Mouse (Mus musculus): Measurements from ENCODE around the gene Spink4. TPM values are rescaled to one million over a fixed set of nuclear protein-coding genes. Genes with fewer than 3 reads are reported as not detected.

The Spink4 gene
- polyA plus RNA-seq, 1 experiment: 7,223 TPM

DNA sequence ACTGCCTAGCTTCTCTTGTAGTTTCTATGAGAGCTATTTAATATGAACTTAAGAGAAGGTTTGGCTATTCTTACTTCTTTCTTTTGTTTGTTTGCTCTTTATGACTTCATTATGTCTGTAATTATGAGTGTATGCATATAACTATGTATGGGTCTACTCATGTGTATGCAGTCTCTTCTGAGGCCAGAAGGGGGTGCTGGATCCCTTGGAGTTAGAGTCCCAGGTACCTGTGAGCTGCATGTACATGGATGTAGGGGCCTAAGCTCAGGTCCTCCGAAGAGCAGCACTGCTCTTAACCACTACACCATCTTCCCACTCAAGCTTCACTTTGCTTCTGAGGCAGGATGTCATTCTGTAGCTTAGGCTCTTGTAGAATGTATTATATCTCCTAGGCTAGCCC lies 33.7 kb downstream of the Spink4 start:
- Histone ChIP-seq H3K27ac (ENCODE audit: insufficient read depth, low read depth, low read length) (no peak overlapping the region), H3K36me3 (ENCODE audit: control insufficient read depth, insufficient read depth, low read length) (peaks cover 50% of the 10 kb centered on the region), H3K4me3 (ENCODE audit: low read depth, low read length) (no peak overlapping the region), H3K4me1 (ENCODE audit: control insufficient read depth, insufficient read depth, insufficient read length, low read length) (no peaks in the 10 kb centered on the region), H3K27me3 (ENCODE audit: control insufficient read depth, insufficient read depth, low read length) (no peaks in the 10 kb centered on the region)
- TF ChIP-seq POLR2A (IDR thresholded peaks at IDR 0.05; ENCODE audit: low read depth, low read length): no peak
- no peak for TF ChIP-seq CTCF (IDR thresholded peaks at IDR 0.05; ENCODE audit: extremely low read depth, insufficient read length, insufficient replicate concordance, low read depth, low read length)
- WGBS: 86% methylated on average over 1 of the region's 1 CpGs

DNA sequence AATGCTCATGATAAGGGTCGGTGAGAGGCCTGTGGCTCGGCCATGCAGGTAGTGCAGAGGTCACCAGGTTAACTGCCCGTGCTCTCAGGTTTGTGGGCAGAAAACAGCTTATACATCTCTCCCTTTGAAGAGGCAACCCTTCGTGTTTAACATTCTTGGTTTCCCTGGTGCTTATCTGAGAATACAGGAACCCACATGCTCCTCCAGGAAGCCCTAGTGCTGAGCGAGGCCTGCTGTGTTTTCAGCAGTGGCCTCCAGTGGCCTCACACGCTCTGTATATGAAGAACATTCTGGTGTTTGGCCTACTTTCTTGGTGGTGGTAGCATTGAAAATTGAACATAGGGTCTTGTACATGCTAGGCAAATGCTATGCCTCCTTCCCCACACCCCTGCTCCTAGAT lies 36.1 kb downstream of the Spink4 start:
- 82% methylated on average over 6 of the region's 6 CpGs for WGBS

DNA sequence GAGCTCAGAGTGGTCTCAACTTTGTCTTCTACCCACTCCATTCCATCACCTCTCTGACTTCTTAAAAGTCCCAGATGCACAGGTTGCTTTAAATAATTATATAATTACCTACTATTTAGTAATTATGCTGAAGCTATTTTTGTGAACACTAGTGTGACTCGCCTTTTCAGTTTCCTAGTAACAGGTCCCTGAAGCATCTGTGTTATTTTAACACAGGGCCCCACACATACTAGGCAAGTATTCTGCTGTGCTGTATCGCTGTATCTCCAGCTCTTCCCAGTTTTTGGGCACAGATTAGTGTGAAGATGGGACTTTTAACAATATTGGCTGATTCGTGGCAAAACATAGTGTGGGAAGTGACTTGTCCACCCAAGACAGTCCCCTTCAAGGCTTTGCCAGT lies 43.7 kb downstream of the Spink4 start:
- Histone ChIP-seq H3K4me1 (ENCODE audit: control insufficient read depth, insufficient read depth, insufficient read length, low read length) (no peaks in the 10 kb centered on the region), H3K27ac (ENCODE audit: insufficient read depth, low read depth, low read length) (no peak overlapping the region), H3K4me3 (ENCODE audit: low read depth, low read length) (no peak overlapping the region), H3K27me3 (ENCODE audit: control insufficient read depth, insufficient read depth, low read length) (no peaks in the 10 kb centered on the region), H3K36me3 (ENCODE audit: control insufficient read depth, insufficient read depth, low read length) (peaks cover 60% of the 10 kb centered on the region)
- WGBS: 88% methylated on average over 3 of the region's 3 CpGs
- TF ChIP-seq POLR2A (IDR thresholded peaks at IDR 0.05; ENCODE audit: low read depth, low read length): no peak
- no peak for TF ChIP-seq CTCF (IDR thresholded peaks at IDR 0.05; ENCODE audit: extremely low read depth, insufficient read length, insufficient replicate concordance, low read depth, low read length)

More for the DNA sequence above, 36.1 kb downstream of the Spink4 start:
- no peaks in the 10 kb centered on the region for H3K4me1 ChIP-seq (ENCODE audit: control insufficient read depth, insufficient read depth, insufficient read length, low read length)
- no peak overlapping the region for H3K27ac ChIP-seq (ENCODE audit: insufficient read depth, low read depth, low read length)
- peaks cover 70% of the 10 kb centered on the region for H3K36me3 ChIP-seq (ENCODE audit: control insufficient read depth, insufficient read depth, low read length)
- no peaks in the 10 kb centered on the region for H3K27me3 ChIP-seq (ENCODE audit: control insufficient read depth, insufficient read depth, low read length)
- no peak overlapping the region for H3K4me3 ChIP-seq (ENCODE audit: low read depth, low read length)
- TF ChIP-seq CTCF (IDR thresholded peaks at IDR 0.05; ENCODE audit: extremely low read depth, insufficient read length, insufficient replicate concordance, low read depth, low read length) (no peak), POLR2A (IDR thresholded peaks at IDR 0.05; ENCODE audit: low read depth, low read length) (no peak)

DNA sequence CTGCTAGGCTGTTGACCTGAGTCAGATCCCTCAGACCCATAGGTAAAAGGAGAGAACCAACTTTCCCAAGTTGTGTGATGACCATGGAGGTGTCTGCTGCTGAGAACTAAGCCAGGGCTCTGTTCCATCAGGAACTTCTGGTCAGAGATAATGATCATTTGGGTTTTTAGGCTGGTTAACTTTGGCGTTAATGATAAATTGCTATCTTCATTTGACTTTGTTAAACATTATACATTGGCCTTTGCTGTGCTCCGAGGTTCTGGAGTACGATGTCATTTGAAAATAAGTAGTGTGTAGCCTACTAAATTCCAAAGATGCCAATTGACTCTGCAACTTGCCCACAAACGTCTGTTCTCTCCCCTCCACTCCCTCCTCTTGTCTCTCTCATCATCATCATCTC lies 49.3 kb downstream of the Spink4 start:
- no peak for TF ChIP-seq CTCF (IDR thresholded peaks at IDR 0.05; ENCODE audit: extremely low read depth, insufficient read length, insufficient replicate concordance, low read depth, low read length)
- no peak for TF ChIP-seq POLR2A (IDR thresholded peaks at IDR 0.05; ENCODE audit: low read depth, low read length)
- Histone ChIP-seq H3K27ac (ENCODE audit: insufficient read depth, low read depth, low read length) (no peak overlapping the region), H3K27me3 (ENCODE audit: control insufficient read depth, insufficient read depth, low read length) (no peaks in the 10 kb centered on the region), H3K4me1 (ENCODE audit: control insufficient read depth, insufficient read depth, insufficient read length, low read length) (peaks cover 4% of the 10 kb centered on the region), H3K4me3 (ENCODE audit: low read depth, low read length) (no peak overlapping the region), H3K36me3 (ENCODE audit: control insufficient read depth, insufficient read depth, low read length) (peaks cover 19% of the 10 kb centered on the region)
- WGBS: 30% methylated on average over 4 of the region's 4 CpGs

DNA sequence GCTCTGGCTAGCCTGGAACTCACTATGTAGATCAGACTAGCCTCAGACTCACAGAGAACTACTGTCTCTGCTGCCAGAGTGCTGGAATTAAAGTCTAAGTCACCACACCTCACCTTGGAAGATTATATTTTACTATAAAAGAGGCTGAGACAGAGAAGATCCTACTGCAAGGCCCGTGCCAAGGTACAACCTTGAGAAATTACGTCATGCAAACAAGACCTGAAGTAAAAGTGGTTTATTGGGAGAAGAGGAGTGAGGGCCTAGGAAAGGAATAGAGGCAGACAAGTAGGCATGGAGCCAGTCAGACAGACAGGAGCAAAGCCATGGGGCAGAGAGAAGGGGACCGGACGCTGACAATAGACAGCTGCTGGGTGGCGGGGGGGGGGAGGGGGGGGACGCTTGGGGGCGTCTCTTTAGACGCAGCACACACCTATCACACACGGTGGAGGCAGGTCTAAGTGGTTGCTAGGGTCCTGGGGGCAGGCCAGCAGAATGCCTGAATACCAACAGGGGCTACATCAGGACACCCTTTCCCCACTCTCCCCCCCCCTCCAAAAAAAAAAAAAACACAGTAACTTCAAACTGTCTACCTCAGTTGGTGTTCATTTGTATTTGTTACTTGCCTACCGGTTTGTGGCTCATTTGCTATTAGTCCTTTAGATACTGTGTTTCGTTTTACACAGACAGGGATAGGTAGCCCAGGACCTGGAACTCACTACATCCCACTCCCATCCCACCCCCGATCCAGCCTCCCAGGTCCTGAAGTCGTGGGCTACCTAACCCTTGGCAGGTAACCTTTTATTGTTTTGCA lies 50.1 kb downstream of the Spink4 start:
- H3K4me3 ChIP-seq (ENCODE audit: low read depth, low read length): peak overlapping the region; percentile 73

DNA sequence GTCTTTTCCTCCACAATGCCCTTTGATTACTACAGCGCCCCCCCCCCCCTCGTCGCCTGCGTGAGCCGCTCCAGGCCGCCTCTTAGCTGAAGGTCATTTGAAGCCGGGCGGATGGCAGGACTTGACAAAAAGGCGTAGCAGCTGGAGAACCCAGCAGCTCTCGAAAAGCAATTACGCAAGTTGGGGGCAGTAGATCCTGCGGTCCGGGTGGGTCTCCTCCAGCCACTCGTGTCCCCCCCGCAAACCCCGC lies 50.7 kb downstream of the Spink4 start:
- Histone ChIP-seq H3K27me3 (ENCODE audit: control insufficient read depth, insufficient read depth, low read length) (no peaks in the 10 kb centered on the region), H3K36me3 (ENCODE audit: control insufficient read depth, insufficient read depth, low read length) (peaks cover 10% of the 10 kb centered on the region), H3K4me1 (ENCODE audit: control insufficient read depth, insufficient read depth, insufficient read length, low read length) (peaks cover 4% of the 10 kb centered on the region), H3K4me3 (ENCODE audit: low read depth, low read length) (peak overlapping the region; percentile 73), H3K27ac (ENCODE audit: insufficient read depth, low read depth, low read length) (peak overlapping the region; percentile 81)
- WGBS: under 1% methylated on average over 16 of the region's 16 CpGs
- TF ChIP-seq CTCF (IDR thresholded peaks at IDR 0.05; ENCODE audit: extremely low read depth, insufficient read length, insufficient replicate concordance, low read depth, low read length): no peak
- no peak for TF ChIP-seq POLR2A (IDR thresholded peaks at IDR 0.05; ENCODE audit: low read depth, low read length)

More for the DNA sequence above, 50.1 kb downstream of the Spink4 start:
- Histone ChIP-seq H3K4me1 (ENCODE audit: control insufficient read depth, insufficient read depth, insufficient read length, low read length) (peaks cover 4% of the 10 kb centered on the region), H3K27ac (ENCODE audit: insufficient read depth, low read depth, low read length) (peak overlapping the region; percentile 81), H3K36me3 (ENCODE audit: control insufficient read depth, insufficient read depth, low read length) (peaks cover 13% of the 10 kb centered on the region), H3K27me3 (ENCODE audit: control insufficient read depth, insufficient read depth, low read length) (no peaks in the 10 kb centered on the region)
- no peak for TF ChIP-seq POLR2A (IDR thresholded peaks at IDR 0.05; ENCODE audit: low read depth, low read length)
- TF ChIP-seq CTCF (IDR thresholded peaks at IDR 0.05; ENCODE audit: extremely low read depth, insufficient read length, insufficient replicate concordance, low read depth, low read length): no peak
- WGBS: 4% methylated on average over 13 of the region's 13 CpGs

DNA sequence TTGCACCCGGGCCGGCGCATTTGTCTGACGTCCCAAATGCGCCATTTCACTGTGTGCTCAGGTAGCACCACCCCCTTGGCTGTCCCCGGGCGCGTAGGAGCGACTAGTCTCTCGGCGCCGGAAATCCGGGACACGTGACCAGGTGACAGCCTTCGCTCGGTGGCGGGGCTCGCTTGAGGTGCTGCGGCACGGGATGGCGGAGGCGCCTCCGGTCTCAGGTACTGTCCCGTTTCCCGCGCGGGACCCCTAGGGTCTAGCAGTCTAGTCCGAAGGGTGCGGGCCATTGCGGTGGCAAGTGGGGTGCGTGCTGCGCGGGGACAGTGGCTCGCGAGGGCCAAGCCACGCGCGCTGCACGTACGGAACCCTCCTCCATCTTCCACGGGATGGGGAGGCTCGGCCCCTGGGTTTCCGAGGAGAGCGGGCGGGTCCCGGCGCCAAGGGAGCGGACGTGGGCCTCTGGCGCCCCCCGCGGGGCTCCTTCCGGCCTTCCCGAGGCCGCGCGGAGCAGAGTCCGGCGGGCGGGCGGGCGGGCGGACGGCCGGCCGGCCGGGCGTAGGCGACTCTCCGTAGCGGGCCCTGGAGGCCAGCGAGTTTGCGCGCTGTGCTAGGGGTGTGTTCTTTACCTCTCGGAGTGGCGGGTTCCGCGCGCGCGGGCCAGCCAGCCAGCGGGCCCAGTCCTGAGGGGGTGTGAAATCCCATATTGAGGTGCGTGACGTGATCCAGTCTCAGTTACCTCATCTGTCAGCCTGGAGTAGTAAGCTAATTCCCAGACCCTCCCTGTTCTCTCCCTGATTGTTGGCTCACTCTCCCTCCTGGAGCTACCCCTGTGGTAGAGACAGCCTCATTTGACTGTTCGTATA lies 51.2 kb downstream of the Spink4 start, which contains the start of gene Nfx1:
TSS of gene Nfx1 (plus strand) at position 65 of the 860 bp plus-strand sequence.
- peaks cover 8% of the 10 kb centered on the region; the same call in 1 of the 2 replicates for H3K36me3 ChIP-seq (ENCODE audit: control insufficient read depth, insufficient read depth, low read length)
- peaks cover 4% of the 10 kb centered on the region for H3K4me1 ChIP-seq (ENCODE audit: control insufficient read depth, insufficient read depth, insufficient read length, low read length)
- peak within 1 kb of the TSS; percentile 81 for H3K27ac ChIP-seq (ENCODE audit: insufficient read depth, low read depth, low read length)
- WGBS: under 1% methylated on average over 85 of the region's 85 CpGs
- TF ChIP-seq CTCF (IDR thresholded peaks at IDR 0.05; ENCODE audit: extremely low read depth, insufficient read length, insufficient replicate concordance, low read depth, low read length) (no peak), POLR2A (IDR thresholded peaks at IDR 0.05; ENCODE audit: low read depth, low read length) (peak; percentile 71)
- no peaks in the 10 kb centered on the region for H3K27me3 ChIP-seq (ENCODE audit: control insufficient read depth, insufficient read depth, low read length)
- H3K4me3 ChIP-seq (ENCODE audit: low read depth, low read length): peak within 1 kb of the TSS; percentile 73
